Mouse (Mus musculus): ENCODE data around the gene Casq1. TPM values are rescaled to one million over a fixed set of nuclear protein-coding genes. Genes with fewer than 3 reads are reported as not detected.

Casq1 gene
- polyA plus RNA-seq, 1 experiment from 2014 or later = 53.9 TPM

- H3K4me3 ChIP-seq (replicated peaks; ENCODE audit: low read length) = no peak overlapping the region
- no peaks in the 10 kb centered on the region for H3K27me3 ChIP-seq (ENCODE audit: control insufficient read depth, insufficient read depth, low read length)
- 0 out of 2 replicates have a peak overlapping the region, but pooled peaks have one; percentile 7 for H3K27ac ChIP-seq (ENCODE audit: low read length)
- no peaks in the 10 kb centered on the region for H3K36me3 ChIP-seq (ENCODE audit: control insufficient read depth, insufficient read depth, low read length)
- no peaks in the 10 kb centered on the region for H3K9me3 ChIP-seq (replicated peaks; ENCODE audit: control insufficient read depth, low read length)
- peaks cover 12% of the 10 kb centered on the region for H3K4me1 ChIP-seq (ENCODE audit: control insufficient read depth, insufficient read depth, low read length)
- H3K9ac ChIP-seq (ENCODE audit: low read length) = no peak overlapping the region
- ATAC-seq (ENCODE audit: insufficient read depth, low FRiP score) = no peak
- 43% methylated on average over 5 of the region's 5 CpGs for WGBS
- H3K4me2 ChIP-seq (ENCODE audit: low read depth, low read length) = no peak overlapping the region
These were observed 6.9 kb downstream of the Casq1 start for GRCm38 (mm10) chr1:172212776-172213175.

DNA sequence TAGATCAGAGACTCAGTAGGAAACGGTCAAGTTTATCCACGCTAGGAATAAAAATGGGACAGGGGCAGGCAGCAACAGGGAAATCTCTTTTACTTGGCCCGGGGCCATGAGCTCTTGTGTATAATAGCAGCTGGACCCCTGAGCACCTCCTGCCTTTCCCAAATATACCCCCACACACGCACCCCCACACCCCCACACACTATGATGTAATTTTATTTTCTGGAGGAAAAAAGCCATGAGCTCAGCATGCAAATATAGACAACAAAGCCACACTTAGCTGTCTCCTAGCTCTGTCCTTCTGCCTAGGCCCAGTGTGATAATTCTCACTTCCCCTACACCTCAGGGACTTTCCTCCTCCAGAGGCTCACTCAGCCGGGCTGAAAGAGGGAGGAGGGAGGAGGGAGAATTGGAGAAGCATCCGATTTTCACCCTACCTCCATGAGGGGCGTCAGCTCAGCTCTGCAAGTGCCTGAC lies 12.5 kb downstream of the Casq1 start:
- peak overlapping the region; percentile 66 for H3K4me2 ChIP-seq (ENCODE audit: low read depth, low read length)
- no peaks in the 10 kb centered on the region for H3K9me3 ChIP-seq (replicated peaks; ENCODE audit: control insufficient read depth, low read length)
- peak; percentile 14; the same call in 1 of the 2 replicates for ATAC-seq (ENCODE audit: insufficient read depth, low FRiP score)
- peak overlapping the region; percentile 91; the same call in 1 of the 2 replicates for H3K9ac ChIP-seq (ENCODE audit: low read length)
- no peak overlapping the region; the same call in 1 of the 2 replicates for H3K4me3 ChIP-seq (replicated peaks; ENCODE audit: low read length)
- H3K36me3 ChIP-seq (ENCODE audit: control insufficient read depth, insufficient read depth, low read length) = no peaks in the 10 kb centered on the region
- peak overlapping the region; percentile 95 for H3K27ac ChIP-seq (ENCODE audit: low read length)
- peaks cover 47% of the 10 kb centered on the region for H3K4me1 ChIP-seq (ENCODE audit: control insufficient read depth, insufficient read depth, low read length)
- H3K27me3 ChIP-seq (ENCODE audit: control insufficient read depth, insufficient read depth, low read length) = no peaks in the 10 kb centered on the region
- WGBS = 12% methylated on average over 7 of the region's 7 CpGs

DNA sequence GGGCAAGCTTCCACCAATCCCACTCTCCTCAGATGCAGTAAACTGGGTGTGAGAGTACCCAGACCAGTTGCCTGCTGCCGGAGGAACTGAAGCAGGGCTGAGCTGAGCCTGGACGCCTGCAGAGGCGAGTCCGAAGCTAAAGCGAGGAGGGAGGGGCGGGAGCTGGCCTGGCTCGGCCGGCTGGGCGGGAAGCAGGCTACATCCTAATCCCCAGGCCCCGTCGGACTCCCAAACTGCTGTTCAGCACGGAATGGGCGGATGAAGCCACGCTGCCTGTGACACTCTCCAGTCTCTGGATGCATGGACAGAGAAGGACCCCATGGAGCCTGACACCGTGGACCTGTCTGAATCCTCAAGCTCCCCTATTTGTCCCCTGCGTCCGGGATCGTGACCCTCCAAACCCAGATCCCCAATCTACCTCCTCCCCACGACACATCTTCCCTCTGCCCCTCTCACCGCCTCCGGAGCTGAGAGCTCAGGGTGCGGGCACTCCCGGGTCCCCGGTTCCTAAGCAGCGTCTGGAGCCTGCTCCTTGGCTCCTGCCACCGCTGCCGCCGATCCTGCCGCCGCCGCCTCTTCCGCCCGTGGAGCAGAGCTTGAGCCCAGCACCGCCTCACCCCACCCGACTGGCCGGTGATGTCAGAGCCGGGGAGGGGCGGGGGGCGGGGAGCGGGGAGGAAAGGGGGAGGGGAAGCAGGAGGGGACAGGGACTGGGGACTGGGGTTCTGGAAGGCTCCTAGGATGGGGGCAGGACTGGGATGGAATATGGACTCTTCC lies 13.3 kb downstream of the Casq1 start, which contains the start of gene Pea15a:
Gene Pea15a (minus strand): TSS at position 664 of the 777 bp plus-strand sequence.
- Histone ChIP-seq H3K27me3 (ENCODE audit: control insufficient read depth, insufficient read depth, low read length) (no peaks in the 10 kb centered on the region), H3K9me3 (replicated peaks; ENCODE audit: control insufficient read depth, low read length) (no peaks in the 10 kb centered on the region), H3K4me3 (replicated peaks; ENCODE audit: low read length) (peak within 1 kb of the TSS; percentile 61), H3K4me2 (ENCODE audit: low read depth, low read length) (peak within 1 kb of the TSS; percentile 66), H3K27ac (ENCODE audit: low read length) (peak within 1 kb of the TSS; percentile 95), H3K36me3 (ENCODE audit: control insufficient read depth, insufficient read depth, low read length) (no peaks in the 10 kb centered on the region), H3K4me1 (ENCODE audit: control insufficient read depth, insufficient read depth, low read length) (peaks cover 55% of the 10 kb centered on the region), H3K9ac (ENCODE audit: low read length) (peak within 1 kb of the TSS; percentile 91)
- ATAC-seq (ENCODE audit: insufficient read depth, low FRiP score) = peak; percentile 88
- WGBS = under 1% methylated on average over 36 of the region's 40 CpGs

DNA sequence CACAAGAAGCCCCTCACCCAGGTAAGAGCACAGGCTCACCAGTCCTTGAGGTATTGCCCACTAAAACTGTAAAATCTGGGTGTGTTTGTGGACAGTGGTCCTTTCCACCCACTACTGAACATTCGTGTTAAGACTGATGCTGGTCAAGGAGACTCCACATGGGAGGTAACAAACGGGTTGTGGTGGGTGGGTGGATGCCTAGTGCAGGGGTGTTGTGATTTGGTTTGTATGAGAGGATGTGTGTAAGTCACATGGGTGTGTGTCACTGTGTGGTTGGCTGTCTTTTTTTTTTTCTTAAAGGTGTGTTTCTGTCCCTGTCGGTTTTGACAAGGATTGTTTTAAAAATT lies 14.0 kb downstream of the Casq1 start:
- 12% methylated on average over 3 of the region's 3 CpGs for WGBS
- H3K27me3 ChIP-seq (ENCODE audit: control insufficient read depth, insufficient read depth, low read length) = no peaks in the 10 kb centered on the region
- no peaks in the 10 kb centered on the region for H3K36me3 ChIP-seq (ENCODE audit: control insufficient read depth, insufficient read depth, low read length)

GRCm38 (mm10) chr1:172204814-172205740 lies 14.6 kb downstream of the Casq1 start:
- WGBS = 60% methylated on average over 15 of the region's 15 CpGs
- no peaks in the 10 kb centered on the region for H3K27me3 ChIP-seq (ENCODE audit: control insufficient read depth, insufficient read depth, low read length)
- H3K9me3 ChIP-seq (replicated peaks; ENCODE audit: control insufficient read depth, low read length) = no peaks in the 10 kb centered on the region
- peaks cover 65% of the 10 kb centered on the region for H3K4me1 ChIP-seq (ENCODE audit: control insufficient read depth, insufficient read depth, low read length)
- H3K36me3 ChIP-seq (ENCODE audit: control insufficient read depth, insufficient read depth, low read length) = no peaks in the 10 kb centered on the region
- H3K27ac ChIP-seq (ENCODE audit: low read length) = peak overlapping the region; percentile 95; the same call in 1 of the 2 replicates
- H3K4me2 ChIP-seq (ENCODE audit: low read depth, low read length) = peak overlapping the region; percentile 66
- peak overlapping the region; percentile 61 for H3K4me3 ChIP-seq (replicated peaks; ENCODE audit: low read length)
- ATAC-seq (ENCODE audit: insufficient read depth, low FRiP score) = no peak
- peak overlapping the region; percentile 91 for H3K9ac ChIP-seq (ENCODE audit: low read length)

More for the DNA sequence above, 14.0 kb downstream of the Casq1 start:
- no peak for ATAC-seq (ENCODE audit: insufficient read depth, low FRiP score)
- Histone ChIP-seq H3K9ac (ENCODE audit: low read length) (peak overlapping the region; percentile 91), H3K4me1 (ENCODE audit: control insufficient read depth, insufficient read depth, low read length) (peaks cover 61% of the 10 kb centered on the region), H3K4me3 (replicated peaks; ENCODE audit: low read length) (peak overlapping the region; percentile 61), H3K4me2 (ENCODE audit: low read depth, low read length) (peak overlapping the region; percentile 66), H3K9me3 (replicated peaks; ENCODE audit: control insufficient read depth, low read length) (no peaks in the 10 kb centered on the region), H3K27ac (ENCODE audit: low read length) (peak overlapping the region; percentile 95)

GRCm38 (mm10) chr1:172204033-172204813 lies 15.4 kb downstream of the Casq1 start:
- H3K4me3 ChIP-seq (replicated peaks; ENCODE audit: low read length) = 0 out of 2 replicates have a peak overlapping the region, but pooled peaks have one; percentile 14
- H3K9me3 ChIP-seq (replicated peaks; ENCODE audit: control insufficient read depth, low read length) = no peaks in the 10 kb centered on the region
- H3K27ac ChIP-seq (ENCODE audit: low read length) = peak overlapping the region; percentile 54
- peak overlapping the region; percentile 43; the same call in 1 of the 2 replicates for H3K9ac ChIP-seq (ENCODE audit: low read length)
- peaks cover 5% of the 10 kb centered on the region; the same call in 1 of the 2 replicates for H3K36me3 ChIP-seq (ENCODE audit: control insufficient read depth, insufficient read depth, low read length)
- WGBS = 34% methylated on average over 9 of the region's 9 CpGs
- peak overlapping the region; percentile 66 for H3K4me2 ChIP-seq (ENCODE audit: low read depth, low read length)
- peaks cover 71% of the 10 kb centered on the region for H3K4me1 ChIP-seq (ENCODE audit: control insufficient read depth, insufficient read depth, low read length)
- ATAC-seq (ENCODE audit: insufficient read depth, low FRiP score) = no peak
- no peaks in the 10 kb centered on the region for H3K27me3 ChIP-seq (ENCODE audit: control insufficient read depth, insufficient read depth, low read length)

GRCm38 (mm10) chr1:172203566-172203965 lies 16.1 kb downstream of the Casq1 start:
- Histone ChIP-seq H3K9me3 (replicated peaks; ENCODE audit: control insufficient read depth, low read length) (no peaks in the 10 kb centered on the region), H3K36me3 (ENCODE audit: control insufficient read depth, insufficient read depth, low read length) (peaks cover 5% of the 10 kb centered on the region; the same call in 1 of the 2 replicates), H3K4me2 (ENCODE audit: low read depth, low read length) (peak overlapping the region; percentile 66; the same call in 1 of the 2 replicates), H3K9ac (ENCODE audit: low read length) (peak overlapping the region; percentile 43; the same call in 1 of the 2 replicates), H3K4me3 (replicated peaks; ENCODE audit: low read length) (no peak overlapping the region), H3K27me3 (ENCODE audit: control insufficient read depth, insufficient read depth, low read length) (no peaks in the 10 kb centered on the region), H3K4me1 (ENCODE audit: control insufficient read depth, insufficient read depth, low read length) (peaks cover 71% of the 10 kb centered on the region), H3K27ac (ENCODE audit: low read length) (peak overlapping the region; percentile 43)
- WGBS = 17% methylated on average over 4 of the region's 4 CpGs
- no peak for ATAC-seq (ENCODE audit: insufficient read depth, low FRiP score)

- Histone ChIP-seq H3K9ac (ENCODE audit: low read length) (peak overlapping the region; percentile 32; the same call in 1 of the 2 replicates), H3K9me3 (replicated peaks; ENCODE audit: control insufficient read depth, low read length) (no peaks in the 10 kb centered on the region), H3K27me3 (ENCODE audit: control insufficient read depth, insufficient read depth, low read length) (no peaks in the 10 kb centered on the region), H3K4me1 (ENCODE audit: control insufficient read depth, insufficient read depth, low read length) (peaks cover 71% of the 10 kb centered on the region), H3K4me2 (ENCODE audit: low read depth, low read length) (peak overlapping the region; percentile 5; the same call in 1 of the 2 replicates), H3K27ac (ENCODE audit: low read length) (peak overlapping the region; percentile 43), H3K36me3 (ENCODE audit: control insufficient read depth, insufficient read depth, low read length) (peaks cover 5% of the 10 kb centered on the region; the same call in 1 of the 2 replicates), H3K4me3 (replicated peaks; ENCODE audit: low read length) (no peak overlapping the region)
- 25% methylated on average over 2 of the region's 2 CpGs for WGBS
- no peak for ATAC-seq (ENCODE audit: insufficient read depth, low FRiP score)
These were observed 16.7 kb downstream of the Casq1 start for GRCm38 (mm10) chr1:172202894-172203522.

Data from stomach, embryonic 16.5 days (tissue).